Mouse (Mus musculus) heart, embryonic 13.5 days (tissue): ENCODE measurements around the gene Mccc2. TPM values are rescaled to one million over a fixed set of nuclear protein-coding genes. Genes with fewer than 3 reads are reported as not detected.
A peak's percentile ranks its signal among the peaks of the same experiment; 100 is the strongest.

Experiments
- ATAC-seq: fragments of 200-750 bp; cut with Nextera tagmentation; 2 replicates; pipeline ENCODE4 v1.8.0; 2017; ENCODE audit warnings: moderate TSS enrichment; ENCODE audit not compliant: insufficient number of reproducible peaks, low FRiP score, low TSS enrichment; ENCODE audit errors: extremely low read depth
- H3K27ac ChIP-seq: fragments of 300-500 bp; sonication (generic); replicated peaks from 2 replicates; pipeline ENCODE4 v1.5.1; 2015; ENCODE audit warnings: moderate library complexity, mild to moderate bottlenecking, inconsistent platforms
- H3K27me3 ChIP-seq: fragments of 300-500 bp; sonication (generic); replicated peaks from 2 replicates; pipeline ENCODE4 v1.6.1; 2015; ENCODE audit warnings: mild to moderate bottlenecking, inconsistent platforms
- H3K36me3 ChIP-seq: fragments of 300-500 bp; sonication (generic); 2 replicates; pipeline ENCODE4 v1.6.1; 2015; ENCODE audit warnings: mild to moderate bottlenecking, inconsistent platforms
- H3K4me1 ChIP-seq: fragments of 300-500 bp; sonication (generic); 2 replicates; pipeline ENCODE4 v1.6.1; 2015; ENCODE audit warnings: inconsistent platforms
- H3K4me2 ChIP-seq: fragments of 300-500 bp; sonication (generic); 2 replicates; pipeline ENCODE4 v1.6.1; 2015; ENCODE audit warnings: inconsistent platforms, mild to moderate bottlenecking, moderate library complexity
- H3K4me3 ChIP-seq: fragments of 300-500 bp; sonication (generic); 2 replicates; pipeline ENCODE4 v1.5.1; 2015; ENCODE audit warnings: moderate library complexity, mild to moderate bottlenecking, inconsistent platforms
- H3K9ac ChIP-seq: fragments of 300-500 bp; sonication (generic); 2 replicates; pipeline ENCODE4 v1.6.1; 2015; ENCODE audit warnings: inconsistent platforms, mild to moderate bottlenecking, moderate library complexity
- H3K9me3 ChIP-seq: fragments of 300-500 bp; sonication (generic); 2 replicates; pipeline ENCODE4 v1.6.1; 2016; ENCODE audit warnings: inconsistent platforms
- WGBS: fragments of 180-500 bp; shearing (Covaris S2); methylation state at CpG from one replicate; pipeline ENCODE4 v1.1.7; 2015; ENCODE audit warnings: mixed read lengths; 5-methylcytosine and 5-hydroxymethylcytosine counted together
- polyA plus RNA-seq: library from polyadenylated mRNA; unstranded; fragments of >200 nt; fragmentation: Nextera tagmentation; extraction: Ambion mirVana; gene quantifications from 2 replicates; pipeline ENCODE4 v1.2.1, GENCODE M21; 2015

The Mccc2 gene
- polyA plus RNA-seq, 1 experiment from 2014 or later = 24.7 TPM

DNA sequence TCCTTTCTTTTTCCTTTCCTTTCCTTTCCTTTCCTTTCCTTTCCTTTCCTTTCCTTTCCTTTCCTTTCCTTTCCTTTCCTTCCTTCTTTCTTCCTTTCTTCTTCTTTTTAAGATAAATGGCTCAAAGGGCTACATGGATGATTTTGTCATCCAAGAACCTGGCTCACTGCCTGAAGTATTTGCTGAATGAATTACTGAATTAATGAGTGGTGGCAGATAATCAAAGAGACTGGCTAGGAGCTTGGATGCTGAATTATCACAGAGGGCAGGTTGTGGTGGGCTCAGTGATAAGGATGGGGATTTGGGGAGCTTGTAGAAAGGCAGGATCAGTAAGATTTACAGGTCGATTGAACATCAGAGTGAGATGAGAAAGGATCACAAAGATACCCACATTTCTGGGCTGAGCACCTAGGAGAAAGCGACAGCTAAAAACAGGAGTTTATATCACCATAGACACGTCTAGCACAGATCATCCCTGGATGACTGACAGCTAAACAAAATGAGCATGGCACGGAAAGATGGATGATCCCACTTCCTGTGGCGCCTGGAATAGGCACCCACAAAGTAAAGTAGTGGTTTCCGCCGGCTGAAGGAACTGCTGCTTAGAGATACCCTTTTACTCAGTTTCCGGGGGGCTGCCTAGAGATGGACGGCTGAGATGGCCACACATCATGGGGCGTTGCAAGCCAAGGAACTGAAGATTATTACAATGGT is 76.7 kb downstream of the Mccc2 start:
- Histone ChIP-seq H3K27me3 (no peaks in the 10 kb centered on the region), H3K9ac (no peak overlapping the region), H3K27ac (no peak overlapping the region), H3K9me3 (peaks cover 3% of the 10 kb centered on the region; the same call in 1 of the 2 replicates), H3K4me1 (no peaks in the 10 kb centered on the region), H3K36me3 (no peaks in the 10 kb centered on the region), H3K4me3 (no peak overlapping the region), H3K4me2 (no peak overlapping the region)
- WGBS = 71% methylated on average over 10 of the region's 10 CpGs
- ATAC-seq = no peak

DNA sequence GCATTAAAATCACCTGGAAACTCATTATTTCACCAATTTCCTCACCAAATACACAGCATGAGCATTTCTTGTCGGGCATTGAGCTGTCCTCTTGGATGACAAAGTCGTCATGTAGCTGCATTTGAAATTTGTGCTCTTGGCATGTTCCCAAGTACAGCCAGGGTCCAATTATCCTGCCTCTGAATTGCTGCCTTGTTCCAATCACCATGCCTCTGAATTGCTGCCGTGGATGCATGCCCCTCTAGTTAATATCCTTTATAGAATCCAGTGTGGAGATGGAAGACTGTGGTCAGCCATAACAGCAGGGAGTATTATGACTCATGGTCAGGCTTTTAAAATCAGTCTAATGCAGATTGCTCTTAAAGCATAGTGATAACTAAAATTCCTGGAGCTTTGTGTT is 77.7 kb downstream of the Mccc2 start:
- no peak for ATAC-seq
- no peaks in the 10 kb centered on the region for H3K36me3 ChIP-seq
- no peaks in the 10 kb centered on the region for H3K4me1 ChIP-seq
- H3K9ac ChIP-seq = no peak overlapping the region
- no peak overlapping the region for H3K27ac ChIP-seq
- no peaks in the 10 kb centered on the region for H3K9me3 ChIP-seq
- WGBS = 59% methylated on average over 3 of the region's 3 CpGs
- no peak overlapping the region for H3K4me2 ChIP-seq
- H3K4me3 ChIP-seq = no peak overlapping the region
- H3K27me3 ChIP-seq = no peaks in the 10 kb centered on the region

DNA sequence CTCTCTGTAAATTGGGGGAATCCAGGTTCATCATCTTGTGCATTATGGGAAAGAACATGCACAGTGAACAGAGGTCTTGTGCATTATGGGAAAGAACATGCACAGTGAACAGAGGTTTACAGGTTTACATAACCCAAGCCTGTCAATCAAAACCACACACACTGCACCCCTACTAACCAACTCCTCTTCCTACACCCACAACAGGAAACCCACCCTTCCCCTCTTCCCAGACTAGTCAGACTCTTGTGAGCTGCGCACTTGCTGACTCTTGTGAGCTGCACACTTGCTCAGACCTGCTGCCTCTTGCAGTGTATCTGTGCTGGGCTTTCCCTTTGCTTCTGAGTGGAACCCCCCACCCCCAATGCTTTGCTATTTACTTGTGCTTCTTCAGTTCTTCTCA is 83.0 kb downstream of the Mccc2 start:
- no peak overlapping the region for H3K4me3 ChIP-seq
- H3K4me1 ChIP-seq = peaks cover 3% of the 10 kb centered on the region; the same call in 1 of the 2 replicates
- no peaks in the 10 kb centered on the region for H3K27me3 ChIP-seq
- no peaks in the 10 kb centered on the region for H3K36me3 ChIP-seq
- H3K27ac ChIP-seq = no peak overlapping the region
- 81% methylated on average over 1 of the region's 1 CpGs for WGBS
- no peak for ATAC-seq
- no peak overlapping the region for H3K9ac ChIP-seq
- H3K4me2 ChIP-seq = no peak overlapping the region
- no peaks in the 10 kb centered on the region for H3K9me3 ChIP-seq

DNA sequence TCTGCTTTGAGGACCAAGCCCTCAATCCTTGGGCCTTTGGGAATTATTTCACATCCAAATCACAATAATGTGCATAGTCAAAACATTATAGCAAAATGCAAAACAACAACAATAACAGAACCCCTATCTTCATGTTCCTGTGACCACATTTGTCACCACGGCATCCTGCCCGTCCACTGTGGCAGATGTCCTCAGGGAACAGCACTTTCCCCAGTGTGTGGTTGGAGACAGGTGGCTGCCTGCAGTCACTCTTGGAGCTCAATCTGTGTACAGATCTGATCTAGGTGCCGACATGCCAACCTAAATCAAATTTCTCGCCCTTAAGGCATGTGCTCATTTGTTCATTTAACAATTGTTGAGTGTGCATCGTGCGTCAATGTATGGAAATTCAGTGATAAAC is 83.9 kb downstream of the Mccc2 start:
- WGBS = 79% methylated on average over 6 of the region's 6 CpGs
- H3K27me3 ChIP-seq = no peaks in the 10 kb centered on the region
- no peak for ATAC-seq
- H3K4me1 ChIP-seq = peaks cover 6% of the 10 kb centered on the region; the same call in 1 of the 2 replicates
- H3K4me2 ChIP-seq = no peak overlapping the region
- H3K36me3 ChIP-seq = no peaks in the 10 kb centered on the region
- no peak overlapping the region for H3K27ac ChIP-seq
- no peaks in the 10 kb centered on the region for H3K9me3 ChIP-seq
- no peak overlapping the region for H3K9ac ChIP-seq
- no peak overlapping the region for H3K4me3 ChIP-seq

DNA sequence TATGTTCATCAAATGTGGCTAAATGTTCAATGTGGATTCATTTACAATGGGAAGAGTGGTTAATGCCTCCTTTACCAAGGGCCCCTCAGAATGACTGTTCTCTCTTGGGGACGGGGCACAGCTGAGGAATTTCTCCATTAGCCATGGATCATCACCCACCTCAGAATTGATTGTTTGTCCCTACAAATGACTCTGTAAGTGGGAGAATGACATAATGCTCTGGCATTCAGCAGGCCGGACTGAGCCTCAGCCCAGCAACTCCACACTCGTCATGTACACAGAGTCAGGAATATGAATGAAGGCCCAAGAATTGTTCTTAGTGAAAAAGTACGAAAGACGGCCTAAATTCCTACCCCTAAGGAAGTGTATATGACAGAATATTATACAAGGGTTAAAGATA is 89.2 kb downstream of the Mccc2 start:
- H3K4me3 ChIP-seq = no peak overlapping the region
- no peak overlapping the region for H3K9ac ChIP-seq
- H3K4me2 ChIP-seq = no peak overlapping the region
- H3K36me3 ChIP-seq = no peaks in the 10 kb centered on the region
- H3K4me1 ChIP-seq = peaks cover 6% of the 10 kb centered on the region; the same call in 1 of the 2 replicates
- no peak for ATAC-seq
- no peaks in the 10 kb centered on the region for H3K9me3 ChIP-seq
- no peaks in the 10 kb centered on the region for H3K27me3 ChIP-seq
- whole genome bisulfite sequencing = 71% methylated on average over 5 of the region's 5 CpGs
- no peak overlapping the region for H3K27ac ChIP-seq

DNA sequence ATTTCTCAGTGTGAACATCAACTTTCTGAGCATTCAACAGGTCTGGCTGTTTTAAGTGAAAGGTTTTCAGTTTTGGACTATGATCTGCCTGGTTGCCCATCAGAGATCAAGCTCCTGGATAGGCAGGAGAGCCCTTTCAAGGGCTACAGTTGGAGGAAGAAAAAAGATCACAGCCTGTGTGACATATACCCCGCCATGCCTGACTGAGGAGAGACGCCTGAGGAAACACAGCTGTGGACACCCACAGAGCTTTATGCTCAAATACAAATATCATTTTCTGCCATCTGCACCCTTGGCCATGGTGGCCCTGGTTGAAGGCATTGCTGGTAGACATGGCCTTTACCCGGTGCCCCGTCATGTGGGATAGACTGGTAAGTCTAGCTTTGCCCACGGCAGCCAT is 99.8 kb downstream of the Mccc2 start:
- Histone ChIP-seq H3K27ac (no peak overlapping the region), H3K36me3 (no peaks in the 10 kb centered on the region), H3K4me2 (no peak overlapping the region), H3K9me3 (no peaks in the 10 kb centered on the region), H3K4me1 (no peaks in the 10 kb centered on the region), H3K4me3 (no peak overlapping the region), H3K9ac (no peak overlapping the region), H3K27me3 (peaks cover 2% of the 10 kb centered on the region; the same call in 1 of the 2 replicates)
- WGBS = 71% methylated on average over 5 of the region's 5 CpGs
- no peak for ATAC-seq

DNA sequence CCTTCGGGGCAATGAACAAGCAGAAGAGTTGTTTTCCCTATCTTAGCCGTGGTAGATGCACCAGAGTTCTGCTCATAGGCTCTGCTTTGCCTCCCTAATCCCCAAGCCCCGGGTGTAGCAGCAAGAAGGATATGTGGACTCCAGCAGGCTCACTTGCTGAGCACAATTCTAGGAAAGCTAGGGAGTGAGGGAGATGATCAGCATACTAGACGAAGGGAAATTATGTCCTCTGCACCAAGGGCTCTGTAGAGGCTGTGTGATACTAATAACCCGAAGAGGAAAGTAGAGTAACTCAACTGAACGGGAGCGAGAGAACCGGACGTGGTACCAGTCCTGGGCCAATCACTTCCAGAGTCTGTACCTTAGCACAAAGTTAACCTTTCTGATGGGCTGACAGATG is 114.5 kb downstream of the Mccc2 start, which contains the start of gene Cartpt:
Cartpt (minus strand) TSS at position 127 of the 400 bp plus-strand sequence.
- Histone ChIP-seq H3K27ac (no peak within 1 kb of the TSS), H3K27me3 (peaks cover 61% of the 10 kb centered on the region), H3K9me3 (no peaks in the 10 kb centered on the region), H3K4me2 (peak within 1 kb of the TSS; percentile 51), H3K4me3 (peak within 1 kb of the TSS; percentile 33), H3K4me1 (peaks cover 8% of the 10 kb centered on the region), H3K9ac (no peak within 1 kb of the TSS), H3K36me3 (no peaks in the 10 kb centered on the region)
- no peak for ATAC-seq
- 50% methylated on average over 9 of the region's 9 CpGs for WGBS

DNA sequence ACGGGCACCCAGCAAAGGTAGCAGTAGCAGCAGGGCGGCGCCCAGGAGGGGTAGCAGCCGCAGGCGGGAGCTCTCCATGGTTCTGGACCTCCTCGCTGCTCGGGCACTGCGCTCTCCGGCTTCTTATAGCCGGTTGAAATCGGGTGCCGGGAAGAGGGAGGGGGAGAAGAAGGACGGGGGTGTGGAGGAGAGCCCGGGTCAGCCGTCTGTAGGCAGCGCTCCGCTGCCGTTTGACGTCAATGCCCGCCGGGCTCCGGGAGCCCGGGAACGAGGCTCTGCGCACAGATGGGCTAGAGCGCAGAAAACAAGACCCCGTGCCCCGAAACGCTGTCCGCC is 114.9 kb downstream of the Mccc2 start:
- no peak overlapping the region for H3K27ac ChIP-seq
- peak overlapping the region; percentile 33 for H3K4me3 ChIP-seq
- H3K4me1 ChIP-seq = peaks cover 8% of the 10 kb centered on the region
- H3K4me2 ChIP-seq = peak overlapping the region; percentile 51
- no peaks in the 10 kb centered on the region for H3K36me3 ChIP-seq
- WGBS = 2% methylated on average over 30 of the region's 30 CpGs
- ATAC-seq = no peak
- no peak overlapping the region for H3K9ac ChIP-seq
- H3K27me3 ChIP-seq = peaks cover 66% of the 10 kb centered on the region
- no peaks in the 10 kb centered on the region for H3K9me3 ChIP-seq

DNA sequence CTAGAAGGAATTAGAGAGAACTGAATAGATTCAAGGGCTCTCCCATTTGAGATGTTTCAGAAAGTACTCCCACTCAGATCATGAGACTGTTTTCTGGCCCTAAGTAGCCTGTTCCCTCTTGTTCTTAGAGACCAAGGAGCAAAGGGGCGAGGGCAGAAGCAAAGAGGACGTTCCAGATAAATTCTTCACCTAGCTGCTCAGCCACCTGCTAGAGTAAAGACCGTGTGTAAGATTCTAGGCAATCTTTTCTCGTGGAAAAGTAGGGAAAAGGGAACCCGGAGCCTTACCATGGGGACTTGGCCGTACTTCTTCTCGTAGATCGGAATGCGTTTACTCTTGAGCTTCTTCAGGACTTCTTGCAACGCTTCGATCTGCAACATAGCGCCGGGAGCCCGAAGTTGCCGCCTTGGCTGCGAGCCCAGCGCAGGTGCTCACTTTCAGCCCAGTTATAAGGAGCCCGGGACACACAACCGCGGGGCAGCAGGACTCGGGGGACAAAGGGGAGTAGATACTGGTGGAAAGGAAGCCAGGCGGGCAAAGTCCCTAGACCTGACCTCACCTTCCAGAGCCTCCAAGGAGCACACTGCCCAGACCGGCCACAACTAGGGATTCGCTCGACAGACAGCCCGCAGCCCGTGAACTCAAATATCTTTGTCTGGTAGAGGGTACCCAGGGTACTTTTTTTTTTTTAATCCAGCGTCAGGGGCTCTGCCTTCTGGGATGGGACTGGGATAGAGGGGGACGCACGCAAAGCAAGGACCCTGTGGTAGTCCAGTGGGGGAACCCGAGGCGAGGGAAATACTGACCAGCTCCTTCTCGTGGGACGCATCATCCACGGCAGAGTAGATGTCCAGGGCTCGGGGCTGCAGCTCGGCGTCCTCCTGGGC is 115.5 kb downstream of the Mccc2 start:
- Histone ChIP-seq H3K27me3 (peaks cover 67% of the 10 kb centered on the region), H3K27ac (no peak overlapping the region), H3K4me3 (peak overlapping the region; percentile 24; the same call in 1 of the 2 replicates), H3K4me1 (peaks cover 8% of the 10 kb centered on the region), H3K9me3 (no peaks in the 10 kb centered on the region), H3K4me2 (peak overlapping the region; percentile 51), H3K36me3 (no peaks in the 10 kb centered on the region), H3K9ac (no peak overlapping the region)
- ATAC-seq = no peak
- 8% methylated on average over 38 of the region's 38 CpGs for WGBS

DNA sequence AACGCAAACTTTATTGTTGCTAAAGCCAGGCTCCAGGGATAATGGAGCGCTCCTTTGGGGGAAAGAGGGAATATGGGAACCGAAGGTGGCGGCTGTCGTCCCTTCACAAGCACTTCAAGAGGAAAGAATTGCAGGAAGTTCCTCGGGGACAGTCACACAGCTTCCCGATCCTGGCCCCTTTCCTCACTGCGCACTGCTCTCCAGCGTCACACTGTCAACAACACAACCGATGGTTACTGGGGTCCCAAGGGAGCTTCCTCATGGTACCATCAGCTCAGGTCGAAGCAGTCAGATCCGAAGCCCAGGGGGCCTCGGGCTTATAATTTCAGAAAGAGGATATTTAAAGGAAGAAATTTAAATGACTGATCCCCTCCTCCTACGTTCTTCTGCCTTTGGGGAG is 116.6 kb downstream of the Mccc2 start:
- no peak for ATAC-seq
- no peak overlapping the region for H3K27ac ChIP-seq
- WGBS = 29% methylated on average over 14 of the region's 14 CpGs
- H3K4me2 ChIP-seq = no peak overlapping the region
- peaks cover 8% of the 10 kb centered on the region for H3K4me1 ChIP-seq
- peaks cover 62% of the 10 kb centered on the region for H3K27me3 ChIP-seq
- no peak overlapping the region for H3K4me3 ChIP-seq
- H3K9me3 ChIP-seq = no peaks in the 10 kb centered on the region
- no peaks in the 10 kb centered on the region for H3K36me3 ChIP-seq
- no peak overlapping the region for H3K9ac ChIP-seq
